Mouse (Mus musculus) limb, embryonic 11.5 days (tissue): ENCODE results near the gene Larp1. TPM values are rescaled to one million over a fixed set of nuclear protein-coding genes. Genes with fewer than 3 reads are reported as not detected.

Experiments
- ATAC-seq: fragments of 200-750 bp; cut with Nextera tagmentation; 2 replicates; pipeline ENCODE4 v1.8.0; 2017; ENCODE audit warnings: low read depth; ENCODE audit not compliant: insufficient number of reproducible peaks, low FRiP score, low TSS enrichment
- DNase-seq: peaks from one replicate; pipeline ENCODE4 v3.0.0-alpha.2; 2015; ENCODE audit warnings: low spot score
- H3K27ac ChIP-seq: fragments of 300-500 bp; sonication (generic); replicated peaks from 2 replicates; pipeline ENCODE4 v1.5.1; 2014; ENCODE audit warnings: low read depth, mild to moderate bottlenecking, low read length
- H3K27me3 ChIP-seq: fragments of 300-500 bp; sonication (generic); 2 replicates; pipeline ENCODE4 v1.6.1; 2014; ENCODE audit warnings: mild to moderate bottlenecking, low read length, mixed read lengths; ENCODE audit not compliant: control insufficient read depth, insufficient read depth
- H3K36me3 ChIP-seq: fragments of 300-500 bp; sonication (generic); 2 replicates; pipeline ENCODE4 v1.6.1; 2014; ENCODE audit warnings: mild to moderate bottlenecking, low read length, moderate library complexity, mixed read lengths; ENCODE audit not compliant: control insufficient read depth, insufficient read depth
- H3K4me1 ChIP-seq: fragments of 300-500 bp; sonication (generic); 2 replicates; pipeline ENCODE4 v1.6.1; 2014; ENCODE audit warnings: low read length, mixed read lengths; ENCODE audit not compliant: control insufficient read depth, insufficient read depth
- H3K4me2 ChIP-seq: fragments of 300-500 bp; sonication (generic); 2 replicates; pipeline ENCODE4 v1.6.1; 2014; ENCODE audit warnings: low read depth, mild to moderate bottlenecking, moderate library complexity; ENCODE audit not compliant: severe bottlenecking
- H3K4me3 ChIP-seq: fragments of 300-500 bp; sonication (generic); 2 replicates; pipeline ENCODE4 v1.5.1; 2014; ENCODE audit warnings: low read depth, low read length
- H3K9ac ChIP-seq: fragments of 300-500 bp; sonication (generic); 2 replicates; pipeline ENCODE4 v1.6.1; 2014; ENCODE audit warnings: mild to moderate bottlenecking, low read length
- H3K9me3 ChIP-seq: fragments of 300-500 bp; sonication (generic); 2 replicates; pipeline ENCODE4 v1.6.1; 2016; ENCODE audit warnings: low read length; ENCODE audit not compliant: control insufficient read depth
- WGBS: fragments of 180-500 bp; shearing (Covaris S2); extraction: QIAGEN DNeasy Blood & Tissue Kit; methylation state at CpG from one replicate; pipeline ENCODE4 v1.1.7; 2014; 5-methylcytosine and 5-hydroxymethylcytosine counted together
- polyA plus RNA-seq: library from polyadenylated mRNA; unstranded; fragments of >200 nt; fragmentation: Nextera tagmentation; extraction: Ambion mirVana; gene quantifications from 2 replicates; pipeline ENCODE4 v1.2.1, GENCODE M21; 2014

The Larp1 gene
- polyA plus RNA-seq, 1 experiment from 2014 or later = 18.9 TPM

- Histone ChIP-seq H3K4me2 (no peak overlapping the region), H3K4me3 (no peak overlapping the region), H3K36me3 (no peaks in the 10 kb centered on the region), H3K9ac (no peak overlapping the region), H3K27me3 (no peaks in the 10 kb centered on the region), H3K27ac (no peak overlapping the region), H3K4me1 (no peaks in the 10 kb centered on the region), H3K9me3 (no peaks in the 10 kb centered on the region)
- 89% methylated on average over 6 of the region's 6 CpGs for WGBS
- no peak for ATAC-seq
- no peak for DNase-seq
Measured at GRCm38 (mm10) chr11:57986053-57986452, 22.8 kb upstream of the Larp1 start.

DNA sequence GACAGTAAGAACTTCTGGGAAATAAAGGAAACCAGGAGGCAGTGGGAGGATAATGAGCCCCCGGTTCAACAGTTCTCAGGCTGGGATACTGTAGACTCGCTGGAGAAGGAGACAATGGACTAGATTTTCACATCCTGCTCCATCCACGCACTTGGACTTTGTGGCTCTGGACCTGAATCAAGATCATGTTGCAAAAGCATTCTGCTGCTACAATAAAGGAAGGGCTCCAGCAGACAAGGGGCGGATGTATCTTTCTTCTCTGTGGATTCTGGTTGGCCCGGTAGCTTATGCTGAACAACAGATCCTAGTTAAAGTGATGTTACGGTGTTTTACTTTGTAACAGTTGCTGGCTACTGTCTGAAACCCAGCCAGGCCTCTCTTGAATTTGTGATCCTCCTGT, 22.4 kb upstream of the Larp1 start:
- H3K4me3 ChIP-seq = no peak overlapping the region
- H3K27me3 ChIP-seq = no peaks in the 10 kb centered on the region
- ATAC-seq (no peak), DNase-seq (no peak)
- H3K4me2 ChIP-seq = no peak overlapping the region
- no peak overlapping the region for H3K27ac ChIP-seq
- H3K36me3 ChIP-seq = no peaks in the 10 kb centered on the region
- H3K9ac ChIP-seq = no peak overlapping the region
- no peaks in the 10 kb centered on the region for H3K9me3 ChIP-seq
- no peaks in the 10 kb centered on the region for H3K4me1 ChIP-seq
- WGBS = 92% methylated on average over 6 of the region's 6 CpGs

DNA sequence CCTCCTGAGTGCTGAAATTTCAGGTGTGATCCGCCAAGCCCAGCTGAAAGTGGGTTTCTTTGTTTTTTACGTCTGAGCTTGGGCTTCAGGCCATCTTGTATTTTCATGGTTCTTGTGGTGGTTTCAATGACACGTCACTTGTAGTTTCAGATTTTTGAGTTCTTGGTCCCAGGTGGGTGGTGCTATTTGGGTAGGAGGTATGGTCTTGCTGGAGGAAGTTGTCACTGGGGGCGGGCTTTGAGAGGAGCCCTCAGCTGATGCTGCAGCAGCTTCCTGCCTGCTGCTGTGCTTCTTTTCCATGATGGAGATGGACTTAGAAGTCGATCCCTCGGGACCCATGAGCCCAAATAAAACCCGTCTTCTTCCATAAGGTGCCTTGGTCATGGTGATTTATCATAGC, 22.0 kb upstream of the Larp1 start:
- 94% methylated on average over 7 of the region's 7 CpGs for WGBS

DNA sequence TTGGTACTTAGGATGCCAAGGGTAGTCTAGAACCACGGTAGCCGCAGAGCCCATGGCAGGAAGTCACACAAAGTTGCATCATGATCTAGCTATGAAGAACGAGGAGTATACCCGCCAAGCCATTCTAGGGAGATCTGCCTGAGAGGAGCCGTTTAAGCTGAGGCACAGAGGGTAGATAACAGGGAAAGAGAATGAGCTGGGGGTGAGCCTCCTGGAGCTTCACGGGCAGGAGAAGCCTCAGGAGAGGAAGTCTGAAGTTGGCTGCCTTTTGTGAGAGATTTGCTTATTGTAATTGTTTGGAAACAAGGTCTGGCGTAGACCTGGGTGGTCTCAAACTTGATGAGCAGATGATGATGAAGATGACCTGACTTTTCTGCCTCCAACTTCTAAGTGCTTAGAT, 10.7 kb upstream of the Larp1 start:
- no peaks in the 10 kb centered on the region for H3K4me1 ChIP-seq
- DNase-seq = no peak
- H3K27ac ChIP-seq = no peak overlapping the region
- no peaks in the 10 kb centered on the region for H3K9me3 ChIP-seq
- no peak overlapping the region for H3K4me2 ChIP-seq
- no peaks in the 10 kb centered on the region for H3K36me3 ChIP-seq
- H3K9ac ChIP-seq = no peak overlapping the region
- WGBS = 83% methylated on average over 7 of the region's 7 CpGs
- H3K4me3 ChIP-seq = no peak overlapping the region
- no peaks in the 10 kb centered on the region for H3K27me3 ChIP-seq
- ATAC-seq = no peak

More for the DNA sequence above, 22.0 kb upstream of the Larp1 start:
- no peak overlapping the region for H3K4me2 ChIP-seq
- no peaks in the 10 kb centered on the region for H3K9me3 ChIP-seq
- H3K9ac ChIP-seq = no peak overlapping the region
- H3K4me3 ChIP-seq = no peak overlapping the region
- no peaks in the 10 kb centered on the region for H3K27me3 ChIP-seq
- H3K4me1 ChIP-seq = no peaks in the 10 kb centered on the region
- no peak overlapping the region for H3K27ac ChIP-seq
- H3K36me3 ChIP-seq = no peaks in the 10 kb centered on the region
- ATAC-seq = no peak
- no peak for DNase-seq

DNA sequence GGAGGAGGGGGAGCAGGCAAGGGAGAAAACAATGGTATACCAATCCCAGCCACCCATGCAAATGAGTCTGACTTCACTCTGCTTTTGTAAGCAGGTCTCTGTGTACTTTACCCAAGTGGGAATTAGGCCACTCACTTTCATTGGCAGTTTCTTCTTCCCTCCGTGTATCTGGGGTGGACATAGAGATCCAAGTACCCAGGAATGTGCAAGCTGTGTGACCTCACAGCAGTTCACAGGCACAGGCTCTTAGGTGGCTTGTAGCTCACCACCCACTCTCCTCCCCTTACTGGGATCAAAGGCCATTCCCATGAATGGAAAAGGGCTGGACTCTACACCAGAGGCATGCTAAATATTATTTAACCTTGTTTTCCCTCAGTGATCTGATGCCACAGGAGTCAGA, 10.0 kb upstream of the Larp1 start:
- Histone ChIP-seq H3K9me3 (no peaks in the 10 kb centered on the region), H3K4me3 (no peak overlapping the region), H3K9ac (no peak overlapping the region), H3K4me2 (no peak overlapping the region), H3K27me3 (no peaks in the 10 kb centered on the region), H3K27ac (no peak overlapping the region), H3K4me1 (no peaks in the 10 kb centered on the region), H3K36me3 (no peaks in the 10 kb centered on the region)
- WGBS = 0% methylated on average over 1 of the region's 1 CpGs
- DNase-seq (no peak), ATAC-seq (no peak)

DNA sequence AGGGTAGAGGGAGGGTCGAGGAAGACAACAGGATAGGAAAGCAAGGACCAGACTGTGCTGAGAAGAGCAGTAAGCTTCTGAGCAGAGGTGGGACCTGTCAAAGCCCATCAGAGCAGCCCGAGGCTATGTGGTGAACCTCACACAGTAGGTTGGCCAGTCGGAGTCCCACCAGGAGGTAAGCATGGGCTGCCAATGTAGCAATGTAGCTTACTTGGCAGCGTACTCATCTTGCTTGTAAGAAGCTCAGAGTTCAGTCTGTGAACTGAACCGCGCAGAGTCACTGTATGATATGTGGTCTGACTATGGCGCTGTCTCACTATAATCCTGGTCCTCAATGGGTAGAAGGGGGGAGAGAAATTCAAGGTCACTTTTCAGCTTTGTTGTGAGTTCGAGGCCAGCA, 5.7 kb upstream of the Larp1 start:
- H3K4me2 ChIP-seq = no peak overlapping the region
- no peaks in the 10 kb centered on the region for H3K9me3 ChIP-seq
- no peaks in the 10 kb centered on the region for H3K27me3 ChIP-seq
- H3K27ac ChIP-seq = no peak overlapping the region
- ATAC-seq (no peak), DNase-seq (no peak)
- H3K4me1 ChIP-seq = 0 out of 2 replicates have a peak, but pooled peaks cover 9% of the 10 kb centered on the region
- H3K9ac ChIP-seq = no peak overlapping the region
- 84% methylated on average over 8 of the region's 8 CpGs for WGBS
- no peaks in the 10 kb centered on the region for H3K36me3 ChIP-seq
- no peak overlapping the region for H3K4me3 ChIP-seq

DNA sequence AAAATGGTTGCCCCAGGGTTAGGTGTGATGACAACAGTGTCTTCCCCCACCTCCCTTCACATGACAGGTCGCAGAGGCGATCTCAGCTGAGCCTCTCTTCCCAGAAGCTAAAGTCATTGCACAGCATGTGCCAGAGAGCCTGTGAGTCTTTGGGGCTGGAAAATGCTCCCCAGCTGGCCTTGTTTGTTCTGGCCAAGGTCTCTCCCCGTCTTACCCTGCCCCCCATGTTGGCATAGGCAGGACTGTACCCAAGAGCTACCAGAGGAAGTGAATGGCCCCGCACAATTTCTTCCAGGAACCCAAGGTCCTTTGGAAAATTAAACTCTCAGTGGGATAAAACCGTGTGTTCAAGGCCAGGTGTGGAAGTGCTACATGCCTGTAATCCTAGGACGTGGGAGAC, 5.1 kb upstream of the Larp1 start:
- Histone ChIP-seq H3K4me1 (0 out of 2 replicates have a peak, but pooled peaks cover 12% of the 10 kb centered on the region), H3K36me3 (no peaks in the 10 kb centered on the region), H3K9me3 (no peaks in the 10 kb centered on the region), H3K27me3 (no peaks in the 10 kb centered on the region), H3K27ac (no peak overlapping the region), H3K9ac (no peak overlapping the region), H3K4me3 (no peak overlapping the region), H3K4me2 (no peak overlapping the region)
- no peak for DNase-seq
- ATAC-seq = no peak
- 68% methylated on average over 6 of the region's 6 CpGs for WGBS

- no peak overlapping the region for H3K4me3 ChIP-seq
- H3K4me2 ChIP-seq = no peak overlapping the region
- no peaks in the 10 kb centered on the region for H3K27me3 ChIP-seq
- no peaks in the 10 kb centered on the region for H3K36me3 ChIP-seq
- H3K9me3 ChIP-seq = no peaks in the 10 kb centered on the region
- DNase-seq (no peak), ATAC-seq (no peak)
- H3K9ac ChIP-seq = no peak overlapping the region
- H3K4me1 ChIP-seq = 0 out of 2 replicates have a peak, but pooled peaks cover 12% of the 10 kb centered on the region
- no peak overlapping the region for H3K27ac ChIP-seq
Measured at GRCm38 (mm10) chr11:58005110-58005509, 3.8 kb upstream of the Larp1 start.

GRCm38 (mm10) chr11:58008013-58008412, 851 bp upstream of the Larp1 start:
- H3K4me3 ChIP-seq = peak overlapping the region; percentile 95
- H3K9ac ChIP-seq = peak overlapping the region; percentile 38; the same call in 1 of the 2 replicates
- peak overlapping the region; percentile 57; the same call in 1 of the 2 replicates for H3K27ac ChIP-seq
- H3K4me1 ChIP-seq = peaks cover 17% of the 10 kb centered on the region; the same call in 1 of the 2 replicates
- H3K4me2 ChIP-seq = peak overlapping the region; percentile 80
- no peaks in the 10 kb centered on the region for H3K27me3 ChIP-seq
- DNase-seq (no peak), ATAC-seq (no peak)
- no peaks in the 10 kb centered on the region for H3K9me3 ChIP-seq
- WGBS = 5% methylated on average over 5 of the region's 5 CpGs
- H3K36me3 ChIP-seq = no peaks in the 10 kb centered on the region
